In the genomic region with DNA sequence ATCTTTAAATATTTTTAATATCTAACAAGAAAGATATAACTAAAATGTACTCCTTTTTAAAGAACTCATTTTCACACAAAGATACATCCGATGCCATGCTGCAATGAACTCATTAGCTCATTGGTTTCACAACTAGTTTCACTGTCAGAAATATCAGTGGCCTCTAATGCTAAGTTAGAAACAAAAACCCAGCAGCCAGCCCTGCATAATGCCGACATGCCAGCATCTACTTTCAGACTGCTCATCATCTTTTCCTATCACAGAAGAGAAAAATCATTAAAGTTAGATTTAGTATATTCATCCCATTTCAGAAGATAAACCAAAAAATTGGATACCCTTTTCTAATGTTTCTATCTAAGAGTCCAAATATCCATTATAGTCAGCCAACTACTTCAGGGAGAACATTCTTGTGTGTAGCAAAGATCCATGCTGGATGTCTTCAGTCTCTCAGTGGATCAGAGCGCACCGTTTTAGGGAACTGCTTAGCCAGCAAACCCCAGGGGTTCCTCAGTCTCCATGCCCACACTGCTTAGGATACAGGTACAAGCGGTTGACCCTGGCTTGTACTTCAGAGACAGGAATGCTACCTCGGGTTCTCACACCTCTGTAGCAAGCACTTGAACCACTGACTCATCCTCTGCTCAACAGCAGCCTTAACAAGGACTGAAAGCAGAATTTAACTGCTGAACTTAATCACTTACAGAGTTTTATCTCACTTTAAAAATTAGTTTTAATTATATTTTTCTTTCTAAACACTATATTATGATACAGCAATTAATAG, we compare ENCODE assay signal across 9 mouse cellular contexts.
"Had no signal": no experiment of that assay in that cellular context is flagged by ENCODE, and none has a peak within 500 bp of the region (broad histone marks: within the 10 kb centered on the region; RNA-seq: fewer than 3 reads in every experiment).

No protein-coding gene starts in this region.

- DNase-seq: kidney, adult 9 months; kidney, postnatal 14 days; kidney, postnatal 4 days; liver; lung, adult 18-20 months; right cerebral cortex, adult 18-20 months; right cerebral cortex, postnatal 14 days; right cerebral cortex, postnatal 4 days; thymus, postnatal 25 days had no signal
